Mouse (Mus musculus): ENCODE results near the gene Kctd7. TPM values are rescaled to one million over a fixed set of nuclear protein-coding genes. Genes with fewer than 3 reads are reported as not detected.

Kctd7 gene
- total and polyA plus RNA-seq, 3 experiments = 1.5 to 3.7 (median 2.5) TPM

DNA sequence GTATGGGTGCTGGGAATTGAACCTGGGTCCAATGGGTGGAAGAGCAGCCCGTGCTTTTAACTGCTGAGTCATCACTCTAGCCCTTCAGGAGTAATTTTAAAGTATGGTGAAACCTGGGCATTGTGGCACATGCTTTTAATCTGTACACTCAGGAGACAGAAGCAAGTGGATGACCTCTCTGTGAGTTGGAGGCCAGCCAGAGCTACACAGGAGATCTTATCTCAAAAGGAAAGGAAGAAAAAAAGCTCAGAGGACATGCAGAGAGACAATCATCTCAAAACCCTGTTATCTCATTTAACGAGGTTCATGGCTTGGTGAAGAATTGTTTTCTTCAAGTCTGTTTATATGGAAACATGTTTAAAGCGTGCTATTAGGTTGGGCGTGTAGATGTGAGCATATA lies 59.3 kb downstream of the Kctd7 start:
- intact Hi-C loops (cut with DNase I) = no loop called here
- peaks cover 5% of the 10 kb centered on the region; the same call in 1 of the 2 replicates for H3K36me3 ChIP-seq (ENCODE audit: control insufficient read depth, insufficient read depth, low read length)
- WGBS = 53% methylated on average over 4 of the region's 4 CpGs

DNA sequence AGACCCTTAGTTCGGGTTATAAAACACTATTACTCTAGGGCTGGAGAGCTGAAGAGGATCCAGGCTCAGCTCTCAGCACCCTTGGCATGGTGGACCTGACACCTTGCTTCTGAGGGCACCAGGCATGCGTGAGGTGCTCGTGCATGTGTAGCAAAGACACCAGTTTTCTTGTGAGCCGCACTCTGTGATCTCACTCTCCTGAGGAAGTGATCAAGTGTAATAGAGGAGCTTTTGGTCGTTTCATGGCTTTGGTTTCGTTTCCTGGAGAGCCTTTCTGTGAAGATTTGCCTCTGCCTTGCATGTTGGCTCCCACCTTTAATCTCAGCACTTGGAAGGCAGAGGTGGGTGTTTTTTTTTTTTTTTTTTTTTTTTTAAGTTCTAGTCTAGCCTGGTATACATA lies 59.9 kb downstream of the Kctd7 start:
- Histone ChIP-seq H3K27ac (no peak overlapping the region), H3K4me1 (ENCODE audit: control insufficient read depth, insufficient read depth, low read length) (peaks cover 7% of the 10 kb centered on the region), H3K79me2 (replicated peaks; ENCODE audit: control insufficient read depth, insufficient read depth, low read length) (no peaks in the 10 kb centered on the region), H3K27me3 (ENCODE audit: control insufficient read depth, insufficient read depth, low read length) (no peaks in the 10 kb centered on the region), H3K36me3 (ENCODE audit: control insufficient read depth, insufficient read depth, low read length) (peaks cover 5% of the 10 kb centered on the region; the same call in 1 of the 2 replicates), H3K4me3 (no peak overlapping the region), H3K9ac (ENCODE audit: low read depth, low read length) (no peak overlapping the region)
- TF ChIP-seq POLR2A (IDR thresholded peaks at IDR 0.05; ENCODE audit: insufficient read depth, low read depth, low read length) (no peak), EP300 (IDR thresholded peaks at IDR 0.05; ENCODE audit: insufficient read depth, low read depth, low read length) (no peak), CTCF (IDR thresholded peaks at IDR 0.05) (no peak)
- WGBS = 80% methylated on average over 6 of the region's 6 CpGs
- no peak for DNase-seq
- intact Hi-C loops (cut with DNase I) = no loop called here

More for the DNA sequence above, 59.3 kb downstream of the Kctd7 start:
- Histone ChIP-seq H3K9ac (ENCODE audit: low read depth, low read length) (no peak overlapping the region), H3K79me2 (replicated peaks; ENCODE audit: control insufficient read depth, insufficient read depth, low read length) (no peaks in the 10 kb centered on the region), H3K27me3 (ENCODE audit: control insufficient read depth, insufficient read depth, low read length) (no peaks in the 10 kb centered on the region), H3K4me1 (ENCODE audit: control insufficient read depth, insufficient read depth, low read length) (peaks cover 7% of the 10 kb centered on the region), H3K27ac (no peak overlapping the region; the same call in 1 of the 2 replicates), H3K4me3 (no peak overlapping the region)
- TF ChIP-seq POLR2A (IDR thresholded peaks at IDR 0.05; ENCODE audit: insufficient read depth, low read depth, low read length) (no peak), CTCF (IDR thresholded peaks at IDR 0.05) (no peak)
- no peak for DNase-seq

Other genes starting within 250 kb of the Kctd7 start
- gene Zbed5, start 249.1 kb upstream of the Kctd7 start, total RNA-seq (2021) = under 1 TPM; 0.26 to 0.55 TPM
- gene Zbed5, start 249.1 kb upstream of the Kctd7 start, polyA plus RNA-seq (2012; rRNA removed) = 0.33 and 0.85 TPM in 2 replicates
- 10 to 100 TPM; 15.5 to 16.8 TPM for gene Phkg1, start 246.3 kb upstream of the Kctd7 start, total RNA-seq (2021)
- gene Phkg1, start 246.3 kb upstream of the Kctd7 start, polyA plus RNA-seq (2012; rRNA removed) = 39.8 and 69.6 TPM in 2 replicates
- gene Nupr1l, start 236.3 kb upstream of the Kctd7 start, total RNA-seq (2021) = 1 to 10 TPM in 1 of 2 experiments, under 1 TPM in 1; 0.44 to 1.5 TPM
- gene Nupr1l, start 236.3 kb upstream of the Kctd7 start, polyA plus RNA-seq (2012; rRNA removed) = 1.7 and 2.0 TPM in 2 replicates
- 10 to 100 TPM; 14.3 to 17.9 TPM for gene Vkorc1l1, start 202.9 kb upstream of the Kctd7 start, total RNA-seq (2021)
- gene Vkorc1l1, start 202.9 kb upstream of the Kctd7 start, polyA plus RNA-seq (2012; rRNA removed) = 12.4 and 18.3 TPM in 2 replicates
- 10 to 100 TPM; 12.8 to 13.0 TPM for gene Gusb, start 141.8 kb upstream of the Kctd7 start, total RNA-seq (2021)
- 17.9 and 25.3 TPM in 2 replicates for gene Gusb, start 141.8 kb upstream of the Kctd7 start, polyA plus RNA-seq (2012; rRNA removed)
- gene Asl, start 115.6 kb upstream of the Kctd7 start, total RNA-seq (2021) = 1 to 10 TPM; 3.2 to 4.6 TPM
- 5.9 and 6.5 TPM in 2 replicates for gene Asl, start 115.6 kb upstream of the Kctd7 start, polyA plus RNA-seq (2012; rRNA removed)
- 10 to 100 TPM in 1 of 2 experiments, 1 to 10 TPM in 1; 9.3 to 11.2 TPM for gene Crcp, start 115.6 kb upstream of the Kctd7 start, total RNA-seq (2021)
- 9.5 and 10.3 TPM in 2 replicates for gene Crcp, start 115.6 kb upstream of the Kctd7 start, polyA plus RNA-seq (2012; rRNA removed)
- 1 to 10 TPM; 7.4 to 9.4 TPM for gene Tpst1, start 71.5 kb upstream of the Kctd7 start, total RNA-seq (2021)
- gene Tpst1, start 71.5 kb upstream of the Kctd7 start, polyA plus RNA-seq (2012; rRNA removed) = 10.1 and 12.6 TPM in 2 replicates
- 10 to 100 TPM; 19.6 to 25.5 TPM for gene Rabgef1, start 26.9 kb downstream of the Kctd7 start, total RNA-seq (2021)
- 15.2 and 15.6 TPM in 2 replicates for gene Rabgef1, start 26.9 kb downstream of the Kctd7 start, polyA plus RNA-seq (2012; rRNA removed)
- 10 to 100 TPM; 35.7 to 46.1 TPM for gene Tmem248, start 72.2 kb downstream of the Kctd7 start, total RNA-seq (2021)
- gene Tmem248, start 72.2 kb downstream of the Kctd7 start, polyA plus RNA-seq (2012; rRNA removed) = 20.8 and 26.1 TPM in 2 replicates
- 10 to 100 TPM; 45.8 to 48.7 TPM for gene Sbds, start 110.7 kb downstream of the Kctd7 start, total RNA-seq (2021)
- gene Sbds, start 110.7 kb downstream of the Kctd7 start, polyA plus RNA-seq (2012; rRNA removed) = 22.0 and 25.4 TPM in 2 replicates
- 1 to 10 TPM; 7.0 to 9.8 TPM for gene Tyw1, start 110.8 kb downstream of the Kctd7 start, total RNA-seq (2021)
- 5.1 and 5.7 TPM in 2 replicates for gene Tyw1, start 110.8 kb downstream of the Kctd7 start, polyA plus RNA-seq (2012; rRNA removed)
- gene Caln1, start 224.6 kb downstream of the Kctd7 start, total RNA-seq (2021) = not detected
- gene Caln1, start 224.6 kb downstream of the Kctd7 start, polyA plus RNA-seq (2012; rRNA removed) = not detected in 2 replicates
- gene A330070K13Rik, start 239.8 kb downstream of the Kctd7 start, total RNA-seq (2021) = not detected
- not detected in 2 replicates for gene A330070K13Rik, start 239.8 kb downstream of the Kctd7 start, polyA plus RNA-seq (2012; rRNA removed)